Mouse (Mus musculus): ENCODE measurements at regions not wholly inside any gene's neighbourhood (a gene's known extent, or its start where the extent isn't known, plus 50 kb on each side); places are given as distances from the start of the nearest gene placed in this dataset.

GRCm38 (mm10) chr10:68356973-68357372, 78.4 kb upstream of the Arid5b start:
- TF ChIP-seq POLR2A (IDR thresholded peaks at IDR 0.05; ENCODE audit: extremely low read depth, insufficient read depth, low read length) (no peak), CTCF (IDR thresholded peaks at IDR 0.05; ENCODE audit: low read depth, low read length) (peak; percentile 50)
